Mouse (Mus musculus) kidney, postnatal 0 days (tissue): ENCODE data around the gene Eif4e2. TPM values are rescaled to one million over a fixed set of nuclear protein-coding genes. Genes with fewer than 3 reads are reported as not detected.

Source experiments
- ATAC-seq: fragments of 200-750 bp; cut with Nextera tagmentation; replicated peaks from 2 replicates; pipeline ENCODE4 v1.8.0; 2017; ENCODE audit warnings: low read depth, moderate number of reproducible peaks, moderate TSS enrichment, moderate library complexity; ENCODE audit not compliant: low FRiP score
- DNase-seq: peaks from one replicate; pipeline ENCODE4 v3.0.0-alpha.2; 2016; ENCODE audit warnings: low spot score
- H3K27ac ChIP-seq: fragments of 300-500 bp; sonication (generic); 2 replicates; pipeline ENCODE4 v1.5.1; 2014; ENCODE audit warnings: mild to moderate bottlenecking
- H3K27me3 ChIP-seq: fragments of 300-500 bp; sonication (generic); 2 replicates; pipeline ENCODE4 v1.6.1; 2014; ENCODE audit warnings: low read length, mixed read lengths; ENCODE audit not compliant: insufficient read depth
- H3K36me3 ChIP-seq: fragments of 300-500 bp; sonication (generic); 2 replicates; pipeline ENCODE4 v1.6.1; 2014; ENCODE audit warnings: low read length, mixed read lengths; ENCODE audit not compliant: insufficient read depth
- H3K4me1 ChIP-seq: fragments of 300-500 bp; sonication (generic); replicated peaks from 2 replicates; pipeline ENCODE4 v1.6.1; 2014; ENCODE audit warnings: antibody characterized with exemption, low read length, mixed read lengths; ENCODE audit not compliant: insufficient read depth
- H3K4me2 ChIP-seq: fragments of 300-500 bp; sonication (generic); 2 replicates; pipeline ENCODE4 v1.6.1; 2014; ENCODE audit warnings: mild to moderate bottlenecking, low read length, moderate library complexity, mixed read lengths
- H3K4me3 ChIP-seq: fragments of 300-500 bp; sonication (generic); replicated peaks from 2 replicates; pipeline ENCODE4 v1.5.1; 2014; ENCODE audit warnings: low read depth, low read length
- H3K9ac ChIP-seq: fragments of 300-500 bp; sonication (generic); 2 replicates; pipeline ENCODE4 v1.6.1; 2014; ENCODE audit warnings: low read depth, low read length
- H3K9me3 ChIP-seq: fragments of 300-500 bp; sonication (generic); replicated peaks from 2 replicates; pipeline ENCODE4 v1.6.1; 2016; ENCODE audit warnings: low read length, inconsistent platforms, mixed read lengths
- CTCF ChIP-seq: IDR thresholded peaks from 2 replicates; pipeline ENCODE4 v1.5.1; 2016; ENCODE audit warnings: antibody characterized with exemption, low read depth, mild to moderate bottlenecking, moderate library complexity
- WGBS: fragments of 180-500 bp; shearing (Covaris S2); extraction: QIAGEN DNeasy Blood & Tissue Kit; methylation state at CpG from one replicate; pipeline ENCODE4 v1.1.7; 2014; 5-methylcytosine and 5-hydroxymethylcytosine counted together
- polyA plus RNA-seq: library from polyadenylated mRNA; unstranded; fragments of >200 nt; fragmentation: Nextera tagmentation; extraction: Ambion mirVana; gene quantifications from 2 replicates; pipeline ENCODE4 v1.2.1, GENCODE M21; 2015

Eif4e2 gene
- polyA plus RNA-seq, 1 experiment from 2014 or later = 165 TPM

- 89% methylated on average over 5 of the region's 5 CpGs for WGBS
- no peaks in the 10 kb centered on the region for H3K4me1 ChIP-seq
- no peak overlapping the region for H3K4me3 ChIP-seq
- H3K27me3 ChIP-seq = no peaks in the 10 kb centered on the region
- no peak overlapping the region for H3K27ac ChIP-seq
- no peaks in the 10 kb centered on the region for H3K9me3 ChIP-seq
- no peak overlapping the region for H3K9ac ChIP-seq
- ATAC-seq (no peak), DNase-seq (no peak)
- no peak overlapping the region for H3K4me2 ChIP-seq
- H3K36me3 ChIP-seq = peaks cover 56% of the 10 kb centered on the region
- TF ChIP-seq CTCF = no peak
Measured at GRCm38 (mm10) chr1:87230606-87231005, 16.9 kb downstream of the Eif4e2 start.

DNA sequence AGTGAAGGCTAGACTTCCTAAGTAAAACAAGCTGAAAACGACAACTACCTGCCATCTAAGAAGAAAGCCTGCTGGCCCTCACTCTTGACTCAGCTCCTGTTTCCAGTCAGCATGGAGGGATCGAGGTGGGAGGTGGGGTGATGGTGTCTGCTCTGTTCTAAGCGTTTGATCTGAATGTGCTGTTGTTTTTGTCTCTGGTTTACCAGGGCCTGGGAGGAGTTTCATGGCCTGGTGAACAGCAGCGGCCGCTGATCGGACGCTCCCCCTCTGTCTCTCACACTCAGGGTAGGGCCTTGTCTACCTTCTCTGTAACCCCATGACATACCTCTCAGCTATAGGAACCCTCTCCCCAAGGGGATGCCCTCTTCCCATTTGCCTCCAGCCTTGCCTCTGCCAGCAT, 18.5 kb downstream of the Eif4e2 start:
- Histone ChIP-seq H3K36me3 (peaks cover 46% of the 10 kb centered on the region), H3K27me3 (no peaks in the 10 kb centered on the region), H3K27ac (no peak overlapping the region), H3K9me3 (no peaks in the 10 kb centered on the region), H3K4me2 (no peak overlapping the region), H3K9ac (no peak overlapping the region), H3K4me3 (no peak overlapping the region), H3K4me1 (no peaks in the 10 kb centered on the region)
- TF ChIP-seq CTCF = no peak
- ATAC-seq (peak; percentile 68), DNase-seq (peak; percentile 73)
- WGBS = 40% methylated on average over 7 of the region's 7 CpGs

DNA sequence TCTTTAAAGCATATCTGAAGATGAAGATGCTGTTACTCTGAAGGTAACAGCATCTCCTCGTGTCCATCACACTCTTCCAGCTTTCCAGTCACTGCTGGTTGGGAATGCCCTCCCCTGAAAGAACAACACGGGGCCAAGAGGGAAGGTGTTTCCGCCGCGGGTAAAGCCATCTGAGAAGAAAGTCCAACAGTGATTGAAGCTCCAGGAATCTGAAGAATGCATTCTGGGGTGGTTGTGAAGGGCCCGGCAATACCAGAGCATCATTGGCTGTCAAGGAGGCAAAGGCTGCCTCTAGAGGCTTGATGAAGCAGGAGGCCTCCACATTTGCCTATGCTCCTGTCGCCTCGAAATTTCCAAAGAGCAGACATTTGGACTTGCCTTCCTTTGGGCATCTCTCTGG, 25.3 kb downstream of the Eif4e2 start:
- Histone ChIP-seq H3K4me1 (no peaks in the 10 kb centered on the region), H3K27me3 (no peaks in the 10 kb centered on the region), H3K27ac (no peak overlapping the region), H3K4me3 (no peak overlapping the region), H3K9ac (no peak overlapping the region), H3K9me3 (no peaks in the 10 kb centered on the region), H3K4me2 (no peak overlapping the region), H3K36me3 (0 out of 2 replicates have a peak, but pooled peaks cover 20% of the 10 kb centered on the region)
- TF ChIP-seq CTCF = no peak
- ATAC-seq (peak; percentile 69), DNase-seq (peak; percentile 28)
- WGBS = 62% methylated on average over 8 of the region's 8 CpGs

DNA sequence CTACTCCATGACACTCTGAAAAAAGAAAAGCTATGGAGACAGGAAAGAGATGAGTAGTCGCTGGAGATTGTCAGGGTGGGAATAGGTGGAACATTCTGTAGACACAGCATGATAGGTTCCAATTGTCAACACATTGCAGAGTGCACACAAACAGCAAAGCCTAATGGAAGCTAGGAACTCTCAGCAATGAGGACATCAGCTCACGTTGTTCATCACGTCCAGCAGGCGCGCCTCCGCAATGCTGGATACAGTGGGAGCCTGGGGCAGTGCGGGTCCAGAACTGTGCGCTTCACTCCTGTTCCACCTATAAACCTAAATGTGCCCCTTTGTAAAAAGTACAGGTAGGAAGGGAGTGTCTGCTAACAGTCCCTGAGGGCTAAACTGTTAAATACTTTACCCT, 29.3 kb downstream of the Eif4e2 start:
- no peak overlapping the region for H3K4me3 ChIP-seq
- H3K9ac ChIP-seq = no peak overlapping the region
- ATAC-seq = no peak

GRCm38 (mm10) chr1:87245430-87245829, 31.7 kb downstream of the Eif4e2 start:
- Histone ChIP-seq H3K27ac (no peak overlapping the region), H3K4me1 (no peaks in the 10 kb centered on the region), H3K36me3 (no peaks in the 10 kb centered on the region), H3K4me3 (no peak overlapping the region), H3K9me3 (no peaks in the 10 kb centered on the region), H3K9ac (no peak overlapping the region), H3K27me3 (no peaks in the 10 kb centered on the region), H3K4me2 (no peak overlapping the region)
- 42% methylated on average over 1 of the region's 1 CpGs for WGBS
- no peak for TF ChIP-seq CTCF
- DNase-seq = no peak
- no peak for ATAC-seq

More for the DNA sequence above, 29.3 kb downstream of the Eif4e2 start:
- 0 out of 2 replicates have a peak, but pooled peaks cover 3% of the 10 kb centered on the region for H3K36me3 ChIP-seq
- H3K27me3 ChIP-seq = no peaks in the 10 kb centered on the region
- TF ChIP-seq CTCF = no peak
- no peaks in the 10 kb centered on the region for H3K4me1 ChIP-seq
- H3K27ac ChIP-seq = no peak overlapping the region
- H3K4me2 ChIP-seq = no peak overlapping the region
- 87% methylated on average over 8 of the region's 8 CpGs for WGBS
- H3K9me3 ChIP-seq = no peaks in the 10 kb centered on the region
- no peak for DNase-seq

DNA sequence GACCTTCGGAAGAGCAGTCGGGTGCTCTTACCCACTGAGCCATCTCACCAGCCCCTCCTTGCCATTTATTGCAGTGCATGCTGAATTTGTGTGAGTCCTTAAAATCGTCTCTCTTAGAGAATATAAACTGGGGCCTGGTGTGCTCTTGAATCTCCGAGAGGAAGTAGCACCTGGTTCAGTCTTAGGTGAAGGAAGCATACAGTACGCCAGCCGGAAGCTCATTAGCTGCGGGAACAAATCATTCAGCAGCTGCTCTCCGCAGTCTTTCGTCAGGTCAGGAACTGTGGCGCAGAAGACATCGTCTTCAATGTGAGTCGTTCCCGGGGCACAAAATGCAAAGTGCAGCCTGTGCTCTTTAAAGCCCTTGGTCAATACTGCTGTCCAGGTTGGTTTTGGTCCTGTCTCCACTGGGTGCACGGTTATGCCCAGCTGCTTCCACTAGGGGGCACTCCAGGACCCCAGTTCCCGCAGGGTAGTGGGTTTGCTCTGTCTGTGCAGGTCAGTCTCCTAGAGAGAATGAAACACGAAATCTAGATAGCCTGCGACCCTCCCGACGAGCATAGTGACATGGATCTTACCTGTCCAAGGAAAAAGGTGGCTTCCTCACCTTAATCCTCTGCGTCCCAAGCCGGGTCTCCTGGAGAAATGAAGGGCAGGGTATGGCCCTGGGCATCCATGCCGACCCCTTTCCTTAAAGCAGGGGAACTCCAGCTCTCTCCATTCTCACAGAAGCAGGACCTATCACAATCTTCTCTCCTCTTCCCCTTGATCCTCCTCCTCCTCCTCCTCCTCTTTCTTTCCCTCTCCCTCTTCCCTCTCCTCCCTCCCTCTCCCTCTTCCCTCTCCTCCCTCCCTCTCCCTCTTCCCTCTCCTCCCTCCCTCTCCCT, 32.5 kb downstream of the Eif4e2 start:
- peak; percentile 91 for TF ChIP-seq CTCF
- H3K9me3 ChIP-seq = no peaks in the 10 kb centered on the region
- no peaks in the 10 kb centered on the region for H3K36me3 ChIP-seq
- no peaks in the 10 kb centered on the region for H3K4me1 ChIP-seq
- H3K27me3 ChIP-seq = no peaks in the 10 kb centered on the region
- 25% methylated on average over 22 of the region's 22 CpGs for WGBS
- ATAC-seq (peak; percentile 86), DNase-seq (peak; percentile 78)
- no peak overlapping the region for H3K27ac ChIP-seq
- no peak overlapping the region for H3K4me3 ChIP-seq
- H3K4me2 ChIP-seq = peak overlapping the region; percentile 37
- H3K9ac ChIP-seq = no peak overlapping the region
